Mouse (Mus musculus) thymus, postnatal 36 days (tissue): ENCODE measurements at regions not wholly inside any gene's neighbourhood (a gene's known extent, or its start where the extent isn't known, plus 50 kb on each side); places are given as distances from the start of the nearest gene placed in this dataset.

Source experiments
- DNase-seq, 2 experiments: peaks; one replicate each; pipeline ENCODE4 v3.0.0; 2022; ENCODE audit warnings: mixed read lengths in 2 of 2

DNA sequence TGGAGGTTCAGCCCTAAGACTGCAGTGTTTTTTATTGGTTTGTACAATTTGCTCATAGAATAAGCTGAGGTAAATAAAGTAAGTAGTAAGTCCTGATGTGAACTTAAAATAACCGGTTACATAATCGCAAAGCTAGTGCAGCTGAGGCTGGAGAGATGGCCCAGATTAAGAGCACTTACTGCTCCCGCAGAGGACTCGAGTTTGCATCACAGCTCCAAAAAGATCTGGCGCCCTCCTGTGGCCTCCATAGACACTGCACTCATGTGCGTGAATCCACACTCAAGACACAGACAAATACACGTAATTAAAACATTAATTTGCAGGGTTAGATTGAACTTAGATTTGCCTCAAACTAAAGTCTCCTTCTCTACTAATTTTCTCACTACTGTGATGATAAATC, 66.3 kb upstream of the 1700021F07Rik start:
- DNase-seq = peak; percentile 43 to 48

DNA sequence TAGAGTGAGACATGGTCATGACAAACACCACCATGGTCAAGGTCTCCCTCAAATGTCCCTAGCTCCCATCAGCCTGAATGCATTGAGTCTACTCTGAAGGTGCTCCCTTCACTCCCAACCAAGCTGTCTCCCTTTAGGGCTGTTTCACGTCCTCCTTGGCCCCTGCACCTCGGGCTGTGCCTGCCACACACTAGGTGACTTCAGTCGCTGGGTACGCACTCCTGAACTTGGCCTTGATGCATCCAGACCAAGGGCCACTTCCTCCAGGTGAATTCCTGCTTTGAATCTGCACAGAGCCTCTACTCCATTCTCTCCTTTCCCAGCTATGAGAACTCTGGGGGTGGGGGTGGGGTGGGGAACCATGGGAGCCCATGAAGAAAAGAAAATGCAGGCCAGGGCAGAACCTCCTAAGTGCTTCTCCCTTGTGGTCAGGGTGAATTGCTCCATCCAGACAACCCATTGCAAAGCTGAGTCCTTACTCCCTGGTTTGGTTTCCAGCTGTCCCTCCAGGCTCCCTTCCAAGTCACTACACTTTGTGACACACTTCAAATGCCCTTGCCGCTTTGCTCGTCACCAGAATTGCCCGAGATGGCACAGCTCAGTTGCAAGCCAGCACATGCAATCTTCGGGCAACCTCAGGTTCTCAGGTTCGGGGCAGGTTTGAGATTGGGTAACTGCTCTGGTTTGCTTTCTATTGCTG, 65.3 kb upstream of the 1700021F07Rik start:
- DNase-seq = no peak

- DNase-seq = no peak
These were observed 64.6 kb upstream of the 1700021F07Rik start for GRCm38 (mm10) chr2:173457624-173458320.

GRCm38 (mm10) chr2:173458861-173459260, 63.5 kb upstream of the 1700021F07Rik start:
- no peak for DNase-seq

GRCm38 (mm10) chr2:173463313-173463712, 59.1 kb upstream of the 1700021F07Rik start:
- DNase-seq = no peak

DNA sequence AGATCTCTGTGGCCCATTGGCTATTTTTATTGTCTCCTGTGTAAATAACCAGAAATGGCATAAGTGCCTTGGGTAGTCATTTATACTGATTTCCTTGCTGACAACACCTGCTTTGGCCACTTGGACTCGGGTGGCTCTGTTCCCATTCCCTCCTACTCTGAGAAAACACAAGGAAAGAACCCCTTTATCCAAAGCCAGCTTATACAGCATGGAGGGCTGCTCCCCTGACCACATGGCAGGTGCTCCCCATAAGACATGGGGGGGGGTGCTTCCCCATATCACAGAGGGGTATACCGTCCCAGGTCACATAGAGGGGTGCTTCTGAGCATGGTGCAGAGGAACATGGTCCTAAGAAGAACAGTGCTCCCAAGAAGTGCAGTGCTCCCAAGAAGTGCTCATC, 57.8 kb upstream of the 1700021F07Rik start:
- no peak for DNase-seq

DNA sequence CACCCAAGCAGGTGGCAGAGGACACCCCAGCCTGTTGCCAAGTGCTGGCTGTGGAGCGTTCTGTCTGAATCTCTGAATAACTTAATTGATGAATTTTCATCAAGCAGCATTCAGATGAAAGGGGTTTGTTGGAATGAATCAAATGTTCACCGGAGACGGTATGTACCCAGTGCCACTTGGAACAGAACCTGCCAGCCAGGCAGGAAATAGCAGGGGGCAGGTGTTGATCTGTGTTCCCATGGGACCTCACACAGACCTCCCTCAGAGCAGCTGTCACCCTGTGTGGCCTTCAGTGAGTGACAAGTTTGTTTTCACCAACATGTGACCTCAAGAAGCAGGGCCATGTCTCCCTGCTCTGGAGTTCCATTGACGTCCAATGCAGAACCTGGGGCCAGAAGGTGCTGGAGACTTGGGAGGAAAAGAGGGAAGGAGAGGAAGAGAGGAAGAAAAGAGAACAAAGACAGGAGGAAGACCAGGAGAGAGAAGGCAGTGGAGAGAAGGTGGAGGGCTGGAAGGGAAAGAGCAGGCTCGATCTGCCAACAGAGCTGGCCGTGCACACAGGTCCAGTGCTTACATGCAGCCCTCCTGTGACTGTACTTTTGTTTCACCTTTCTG, 57.3 kb upstream of the 1700021F07Rik start:
- DNase-seq = no peak

DNA sequence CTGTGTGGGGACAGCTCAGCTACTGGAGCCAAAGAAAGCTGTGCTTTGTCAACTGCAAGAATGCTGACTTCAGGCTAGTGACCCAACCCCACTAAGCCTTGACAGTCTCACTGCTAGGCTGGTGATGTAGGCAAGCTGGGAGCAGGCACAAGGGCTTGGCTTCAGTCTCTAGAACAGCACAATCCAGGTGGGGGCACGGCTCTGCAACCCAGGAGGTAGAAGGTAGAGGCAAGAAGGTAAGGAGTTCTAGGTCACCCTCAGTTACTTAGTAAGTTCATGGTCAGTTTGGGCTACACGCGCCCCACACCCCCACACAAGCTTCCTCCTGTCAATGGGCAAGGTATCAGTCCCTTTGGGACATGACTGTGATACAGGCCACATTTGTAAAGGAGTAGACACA, 54.2 kb upstream of the 1700021F07Rik start:
- no peak for DNase-seq

DNA sequence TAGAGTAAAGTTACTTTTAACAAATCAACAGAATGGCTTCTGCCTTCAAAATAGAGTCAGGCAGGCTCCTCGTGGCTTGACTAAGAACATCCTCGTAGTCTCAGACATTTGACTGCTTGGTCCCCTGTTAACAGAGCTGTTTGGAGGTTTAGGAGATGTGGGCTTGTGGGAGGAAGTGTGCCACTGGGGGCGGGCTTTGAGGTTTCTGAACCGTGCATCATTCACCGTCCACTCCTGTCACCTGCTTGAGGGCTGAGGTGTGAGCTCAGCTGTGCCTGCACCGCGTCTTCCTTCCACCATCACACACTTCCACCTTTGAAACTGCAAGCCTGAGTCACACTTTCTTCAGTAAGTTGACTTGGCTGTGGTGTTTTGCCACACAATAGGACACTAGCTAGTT, 52.6 kb upstream of the 1700021F07Rik start:
- peak; percentile 75 to 80 for DNase-seq
